8 mouse cellular contexts compared by ENCODE assay signal in genomic region chr13:103774119-103774757, GRCm38 (mm10). TPM values are rescaled to one million over a fixed set of nuclear protein-coding genes. Genes with fewer than 3 reads are reported as not detected.
A peak's percentile ranks its signal among the peaks of the same experiment; 100 is the strongest.
DNase-seq lines count a peak whose midpoint lies in the region; ATAC-seq and TF ChIP-seq lines count a peak whose summit lies in the region.

Gene Srek1, minus strand, starts transcription at chr13:103774608.

- H3K4me1 ChIP-seq in G1E (ENCODE audit: insufficient read depth, low read depth, low read length): peaks cover 37% of the 10 kb centered on the region
- H3K4me1 ChIP-seq in forebrain, postnatal 0 days (ENCODE audit: insufficient read depth): peaks cover 11% of the 10 kb centered on the region; the same call in 1 of the 2 replicates
- H3K4me1 ChIP-seq in lung, embryonic 15.5 days: peaks cover 14% of the 10 kb centered on the region

- H3K27ac ChIP-seq in forebrain, postnatal 0 days (ENCODE audit: low read depth, low read length): peak within 1 kb of the TSS; percentile 96
- H3K27ac ChIP-seq in lung, embryonic 15.5 days: peak within 1 kb of the TSS; percentile 99

- TF ChIP-seq CTCF in G1E (IDR thresholded peaks at IDR 0.05; ENCODE audit: low read depth, low read length): no peak
- TF ChIP-seq CTCF in forebrain, postnatal 0 days (IDR thresholded peaks at IDR 0.05; ENCODE audit: low read depth): no peak

- peaks cover 19% of the 10 kb centered on the region for H3K36me3 ChIP-seq in G1E (replicated peaks)
- H3K36me3 ChIP-seq in forebrain, postnatal 0 days (ENCODE audit: insufficient read depth): no peaks in the 10 kb centered on the region
- no peaks in the 10 kb centered on the region for H3K36me3 ChIP-seq in lung, embryonic 15.5 days

- H3K4me2 ChIP-seq in forebrain, postnatal 0 days (ENCODE audit: low read depth): peak within 1 kb of the TSS; percentile 56
- H3K4me2 ChIP-seq in lung, embryonic 15.5 days: peak within 1 kb of the TSS; percentile 63

- ATAC-seq in G1E (ENCODE audit: extremely low read depth, insufficient number of reproducible peaks, low FRiP score, poor library complexity, severe bottlenecking): peak; percentile 41
- ATAC-seq in forebrain, postnatal 0 days: peak; percentile 96
- ATAC-seq in lung, embryonic 15.5 days (ENCODE audit: borderline replicate concordance, extremely low read depth, low FRiP score, low TSS enrichment): peak; percentile 97

- WGBS in forebrain, postnatal 0 days: 2% methylated on average over 80 of the region's 81 CpGs
- WGBS in lung, embryonic 15.5 days: 0% methylated on average over 74 of the region's 81 CpGs

- DNase-seq in G1E (ENCODE audit: low spot score): peak; percentile 72
- DNase-seq in cerebellum, adult 18-20 months: peak; percentile 90 to 98
- peak; percentile 98 for DNase-seq in forebrain, postnatal 0 days
- peak; percentile 96 for DNase-seq in heart, postnatal 4 days
- peak; percentile 88 to 94 for DNase-seq in layer of hippocampus, adult 8-10 months (ENCODE audit: low spot score in 2 of 2)
- peak; percentile 87 for DNase-seq in ovary, adult 18-20 months (ENCODE audit: low spot score)
- DNase-seq in thymus, postnatal 0 days (ENCODE audit: low spot score): peak; percentile 91

- H3K4me3 ChIP-seq in G1E (ENCODE audit: low read depth, low read length): peak within 1 kb of the TSS; percentile 89
- H3K4me3 ChIP-seq in forebrain, postnatal 0 days (ENCODE audit: low read depth, low read length): peak within 1 kb of the TSS; percentile 81
- H3K4me3 ChIP-seq in lung, embryonic 15.5 days: peak within 1 kb of the TSS; percentile 75

- H3K9ac ChIP-seq in forebrain, postnatal 0 days: peak within 1 kb of the TSS; percentile 79
- peak within 1 kb of the TSS; percentile 83 for H3K9ac ChIP-seq in lung, embryonic 15.5 days

- H3K27me3 ChIP-seq in G1E (ENCODE audit: insufficient read depth, low read length): 0 out of 2 replicates have a peak, but pooled peaks cover 4% of the 10 kb centered on the region
- no peaks in the 10 kb centered on the region for H3K27me3 ChIP-seq in forebrain, postnatal 0 days (ENCODE audit: insufficient read depth, low read length)
- H3K27me3 ChIP-seq in lung, embryonic 15.5 days: no peaks in the 10 kb centered on the region

- H3K9me3 ChIP-seq in G1E (replicated peaks): no peaks in the 10 kb centered on the region
- no peaks in the 10 kb centered on the region for H3K9me3 ChIP-seq in forebrain, postnatal 0 days (ENCODE audit: low read length)
- no peaks in the 10 kb centered on the region for H3K9me3 ChIP-seq in lung, embryonic 15.5 days

RNA-seq across cellular contexts. Expression of gene Srek1, which starts in this region (rescaled TPM):
- total RNA-seq in G1E (2014; fragmentation: Nextera tagmentation) (91.5 and 109 TPM in 2 replicates), G1E (2017) (94.0 and 95.5 TPM in 2 replicates)
- polyA plus RNA-seq in G1E (2012): 35.3 and 46.6 TPM in 2 replicates
- 40.6 and 48.2 TPM in 2 replicates for total RNA-seq in forebrain, postnatal 0 days (2014; rRNA removed)
- polyA plus RNA-seq in forebrain, postnatal 0 days (2015; fragmentation: Nextera tagmentation; extraction: Ambion mirVana): 15.7 and 35.1 TPM in 2 replicates
- total RNA-seq in heart, postnatal 4 days (2021): 10 to 100 TPM; 40.9 to 50.4 TPM
- total RNA-seq in layer of hippocampus, adult 8-10 months (2022): 100 to 1,000 TPM in 1 of 4 experiments, 10 to 100 TPM in 3; 77.7 to 109 (median 89.1) TPM
- polyA plus RNA-seq in lung, embryonic 15.5 days (2015; fragmentation: Nextera tagmentation; extraction: Ambion mirVana): 62.4 and 74.8 TPM in 2 replicates
- polyA plus RNA-seq in thymus, postnatal 0 days (2015; fragmentation: Nextera tagmentation; extraction: Ambion mirVana): 48.9 and 62.0 TPM in 2 replicates

Comparison
In these comparisons a context has a peak if more than half of its experiments do, and no peak if none do; other contexts are left out.
1. Peak in every context shown above with its lines: DNase-seq, ATAC-seq, H3K4me3 ChIP-seq and H3K27ac ChIP-seq.
2. ATAC-seq: peak in every context shown above with its lines; median percentile 97 in lung, embryonic 15.5 days; 96 in forebrain, postnatal 0 days; 41 in G1E.